ENCODE assay signal across 11 mouse cellular contexts in the genomic region with DNA sequence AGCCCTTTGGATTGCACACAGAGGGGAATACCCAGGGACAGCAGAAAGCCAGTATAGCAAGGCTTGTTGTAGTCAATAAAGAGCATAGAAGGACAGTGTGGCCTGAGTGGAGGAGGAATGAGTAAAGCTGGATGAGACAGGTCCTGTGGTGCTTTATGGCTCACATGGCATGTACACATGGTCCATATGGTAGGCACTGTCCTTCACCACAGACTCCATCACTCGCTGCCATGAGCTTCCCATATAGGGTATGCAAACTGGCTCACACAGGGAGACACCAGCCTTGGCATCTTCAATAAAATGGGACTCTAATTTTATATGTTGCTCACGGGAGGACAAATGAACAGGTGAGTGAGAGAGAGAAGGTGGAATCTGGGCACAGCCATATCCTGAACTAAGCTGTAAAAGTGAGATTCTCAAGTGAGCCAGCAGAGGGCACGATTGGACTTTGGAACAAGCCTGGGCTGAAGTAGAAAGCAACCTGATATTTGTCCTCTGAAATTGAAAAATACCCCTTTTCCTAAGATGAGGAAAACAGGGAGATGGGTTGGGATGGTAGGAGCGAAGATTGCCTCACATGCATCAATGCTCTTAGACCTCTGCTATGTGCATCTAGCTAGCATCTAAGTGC. TPM values are rescaled to one million over a fixed set of nuclear protein-coding genes. Genes with fewer than 3 reads are reported as not detected.
A peak's percentile ranks its signal among the peaks of the same experiment; 100 is the strongest.
DNase-seq lines count a peak whose midpoint lies in the region; ATAC-seq lines count a peak whose summit lies in the region.
"Had no signal": no experiment of that assay in that cellular context is flagged by ENCODE, and none has a peak within 500 bp of the region (broad histone marks: within the 10 kb centered on the region; RNA-seq: fewer than 3 reads in every experiment).

No protein-coding gene starts in this region.

- no peaks in the 10 kb centered on the region for H3K36me3 ChIP-seq in forebrain, embryonic 10.5 days (replicated peaks)
- H3K36me3 ChIP-seq in forebrain, embryonic 15.5 days = no peaks in the 10 kb centered on the region
- no peaks in the 10 kb centered on the region for H3K36me3 ChIP-seq in embryonic facial prominence, embryonic 11.5 days (replicated peaks; ENCODE audit: control insufficient read depth, insufficient read depth, low read depth, low read length)
- H3K36me3 ChIP-seq in hindbrain, embryonic 14.5 days (replicated peaks; ENCODE audit: control insufficient read depth, insufficient read depth) = no peaks in the 10 kb centered on the region
- H3K36me3 ChIP-seq in midbrain, embryonic 10.5 days = no peaks in the 10 kb centered on the region
- no peaks in the 10 kb centered on the region for H3K36me3 ChIP-seq in stomach, embryonic 14.5 days (ENCODE audit: control insufficient read depth, insufficient read depth, low read length)
- H3K36me3 ChIP-seq: heart, embryonic 15.5 days had no signal

- no peaks in the 10 kb centered on the region for H3K9me3 ChIP-seq in forebrain, embryonic 10.5 days
- H3K9me3 ChIP-seq in forebrain, embryonic 15.5 days = no peaks in the 10 kb centered on the region
- H3K9me3 ChIP-seq in embryonic facial prominence, embryonic 11.5 days (replicated peaks; ENCODE audit: control insufficient read depth, low read length) = no peaks in the 10 kb centered on the region
- no peaks in the 10 kb centered on the region for H3K9me3 ChIP-seq in hindbrain, embryonic 14.5 days (ENCODE audit: control insufficient read depth, low read length)
- H3K9me3 ChIP-seq in midbrain, embryonic 10.5 days (replicated peaks) = no peaks in the 10 kb centered on the region
- no peaks in the 10 kb centered on the region for H3K9me3 ChIP-seq in stomach, embryonic 14.5 days (ENCODE audit: control insufficient read depth, low read depth, low read length)
- H3K9me3 ChIP-seq: heart, embryonic 15.5 days had no signal

- no peak; the same call in 1 of the 2 replicates for ATAC-seq in forebrain, embryonic 15.5 days (replicated peaks)
- 0 out of 2 replicates have a peak, but pooled peaks have one; percentile 23 for ATAC-seq in embryonic facial prominence, embryonic 11.5 days (replicated peaks; ENCODE audit: insufficient number of reproducible peaks, low FRiP score, low TSS enrichment, low read depth)
- ATAC-seq in hindbrain, embryonic 14.5 days (ENCODE audit: low FRiP score) = peak; percentile 57; the same call in 1 of the 2 replicates
- 0 out of 2 replicates have a peak, but pooled peaks have one; percentile 10 for ATAC-seq in stomach, embryonic 14.5 days (ENCODE audit: insufficient number of reproducible peaks, insufficient read depth, low FRiP score, low read depth)

- no peaks in the 10 kb centered on the region for H3K4me1 ChIP-seq in forebrain, embryonic 10.5 days
- H3K4me1 ChIP-seq in forebrain, embryonic 15.5 days = peaks cover 2% of the 10 kb centered on the region; the same call in 1 of the 2 replicates
- no peaks in the 10 kb centered on the region for H3K4me1 ChIP-seq in embryonic facial prominence, embryonic 11.5 days (ENCODE audit: control insufficient read depth, insufficient read depth, low read length)
- no peaks in the 10 kb centered on the region for H3K4me1 ChIP-seq in hindbrain, embryonic 14.5 days (replicated peaks; ENCODE audit: control insufficient read depth, insufficient read depth, low read length)
- H3K4me1 ChIP-seq in midbrain, embryonic 10.5 days = no peaks in the 10 kb centered on the region
- H3K4me1 ChIP-seq in stomach, embryonic 14.5 days (ENCODE audit: control insufficient read depth, insufficient read depth, low read length) = no peaks in the 10 kb centered on the region
- H3K4me1 ChIP-seq: heart, embryonic 15.5 days had no signal

- no peak overlapping the region for H3K4me3 ChIP-seq in forebrain, embryonic 10.5 days
- H3K4me3 ChIP-seq in forebrain, embryonic 15.5 days = no peak overlapping the region
- H3K4me3 ChIP-seq in embryonic facial prominence, embryonic 11.5 days (ENCODE audit: low read depth, low read length) = no peak overlapping the region
- no peak overlapping the region for H3K4me3 ChIP-seq in hindbrain, embryonic 14.5 days (replicated peaks; ENCODE audit: low read length)
- H3K4me3 ChIP-seq in midbrain, embryonic 10.5 days = no peak overlapping the region
- no peak overlapping the region for H3K4me3 ChIP-seq in stomach, embryonic 14.5 days (ENCODE audit: low read depth, low read length)
- H3K4me3 ChIP-seq: heart, embryonic 15.5 days had no signal

- no peaks in the 10 kb centered on the region for H3K27me3 ChIP-seq in forebrain, embryonic 10.5 days (ENCODE audit: poor library complexity, severe bottlenecking)
- no peaks in the 10 kb centered on the region for H3K27me3 ChIP-seq in forebrain, embryonic 15.5 days
- no peaks in the 10 kb centered on the region for H3K27me3 ChIP-seq in embryonic facial prominence, embryonic 11.5 days (ENCODE audit: control insufficient read depth, insufficient read depth, low read length)
- no peaks in the 10 kb centered on the region for H3K27me3 ChIP-seq in hindbrain, embryonic 14.5 days (ENCODE audit: control insufficient read depth, insufficient read depth, low read length)
- no peaks in the 10 kb centered on the region; the same call in 1 of the 2 replicates for H3K27me3 ChIP-seq in midbrain, embryonic 10.5 days (ENCODE audit: low read depth, poor library complexity, severe bottlenecking)
- H3K27me3 ChIP-seq in stomach, embryonic 14.5 days (ENCODE audit: control insufficient read depth, insufficient read depth, low read length) = no peaks in the 10 kb centered on the region
- H3K27me3 ChIP-seq: heart, embryonic 15.5 days had no signal

- no peak overlapping the region for H3K27ac ChIP-seq in forebrain, embryonic 10.5 days
- no peak overlapping the region for H3K27ac ChIP-seq in forebrain, embryonic 15.5 days (replicated peaks)
- no peak overlapping the region for H3K27ac ChIP-seq in embryonic facial prominence, embryonic 11.5 days (replicated peaks; ENCODE audit: low read depth, low read length)
- H3K27ac ChIP-seq in hindbrain, embryonic 14.5 days = no peak overlapping the region
- H3K27ac ChIP-seq in midbrain, embryonic 10.5 days (replicated peaks) = no peak overlapping the region
- H3K27ac ChIP-seq in stomach, embryonic 14.5 days (ENCODE audit: low read length) = no peak overlapping the region
- H3K27ac ChIP-seq: heart, embryonic 15.5 days had no signal

- peak; percentile 61 for DNase-seq in forebrain, embryonic 10.5 days (ENCODE audit: extremely low spot score, low spot score)
- peak; percentile 78 for DNase-seq in adrenal gland, postnatal 14 days
- peak; percentile 79 for DNase-seq in embryonic facial prominence, embryonic 11.5 days (ENCODE audit: low spot score)
- DNase-seq in hindbrain, embryonic 14.5 days (ENCODE audit: low spot score) = peak; percentile 92
- DNase-seq in left cerebral cortex, adult 11 months (ENCODE audit: low spot score) = peak; percentile 51
- peak; percentile 57 for DNase-seq in midbrain, embryonic 10.5 days (ENCODE audit: low spot score)

- H3K9ac ChIP-seq in forebrain, embryonic 15.5 days (replicated peaks) = no peak overlapping the region
- no peak overlapping the region for H3K9ac ChIP-seq in embryonic facial prominence, embryonic 11.5 days (replicated peaks; ENCODE audit: low read length)
- H3K9ac ChIP-seq in hindbrain, embryonic 14.5 days = no peak overlapping the region
- H3K9ac ChIP-seq in stomach, embryonic 14.5 days (replicated peaks; ENCODE audit: low read depth, low read length) = no peak overlapping the region
- H3K9ac ChIP-seq: heart, embryonic 15.5 days had no signal

- no peak overlapping the region for H3K4me2 ChIP-seq in forebrain, embryonic 15.5 days (replicated peaks)
- no peak overlapping the region for H3K4me2 ChIP-seq in embryonic facial prominence, embryonic 11.5 days (ENCODE audit: low read depth, low read length)
- no peak overlapping the region for H3K4me2 ChIP-seq in hindbrain, embryonic 14.5 days (replicated peaks)
- H3K4me2 ChIP-seq in stomach, embryonic 14.5 days (replicated peaks; ENCODE audit: low read depth, low read length) = no peak overlapping the region
- H3K4me2 ChIP-seq: heart, embryonic 15.5 days had no signal

- WGBS in forebrain, embryonic 10.5 days = 38% methylated on average over 4 of the region's 4 CpGs
- 28% methylated on average over 4 of the region's 4 CpGs for WGBS in forebrain, embryonic 15.5 days
- WGBS in embryonic facial prominence, embryonic 11.5 days = 34% methylated on average over 4 of the region's 4 CpGs
- 33% methylated on average over 4 of the region's 4 CpGs for WGBS in hindbrain, embryonic 14.5 days
- WGBS in midbrain, embryonic 10.5 days = 44% methylated on average over 4 of the region's 4 CpGs
- 30% methylated on average over 4 of the region's 4 CpGs for WGBS in stomach, embryonic 14.5 days

RNA-seq across cellular contexts. Expression of a gene that starts 41.9 kb away (rescaled TPM):
- polyA plus RNA-seq in forebrain, embryonic 10.5 days (2016; fragmentation: Nextera tagmentation; extraction: Ambion mirVana) = 0.80 and 1.2 TPM in 2 replicates
- polyA plus RNA-seq in forebrain, embryonic 15.5 days (2015; fragmentation: Nextera tagmentation; extraction: Ambion mirVana) = 4.1 and 10.7 TPM in 2 replicates
- total RNA-seq in adrenal gland, postnatal 14 days (2021) = not detected in 2 replicates
- polyA plus RNA-seq in embryonic facial prominence, embryonic 11.5 days (2014; fragmentation: Nextera tagmentation; extraction: Ambion mirVana) = 0.56 and 1.9 TPM in 2 replicates
- polyA plus RNA-seq in hindbrain, embryonic 14.5 days (2014; fragmentation: Nextera tagmentation; extraction: Ambion mirVana) = 2.1 and 2.3 TPM in 2 replicates
- polyA plus RNA-seq in midbrain, embryonic 10.5 days (2016; fragmentation: Nextera tagmentation; extraction: Ambion mirVana) = 37.6 and 43.5 TPM in 2 replicates
- polyA plus RNA-seq in stomach, embryonic 14.5 days (2014; fragmentation: Nextera tagmentation; extraction: Ambion mirVana) = 0.54 and 0.60 TPM in 2 replicates
- polyA plus RNA-seq: C2C12; spleen, adult 2 months had no signal
